Mouse (Mus musculus) bone marrow, adult 2 months (tissue): ENCODE measurements around the gene Nmnat2.

ENCODE experiments used
- CTCF ChIP-seq: fragments of 200-500 bp; IDR thresholded peaks from 2 replicates; pipeline ENCODE4 v1.5.1; 2011; ENCODE audit warnings: low read length, control low read depth; ENCODE audit not compliant: control insufficient read depth, insufficient read depth
- POLR2A ChIP-seq: fragments of 200-500 bp; IDR thresholded peaks from 2 replicates; pipeline ENCODE4 v1.6.1; 2011; ENCODE audit warnings: low read depth, mild to moderate bottlenecking, control low read depth, low read length, borderline replicate concordance; ENCODE audit not compliant: control insufficient read depth

DNA sequence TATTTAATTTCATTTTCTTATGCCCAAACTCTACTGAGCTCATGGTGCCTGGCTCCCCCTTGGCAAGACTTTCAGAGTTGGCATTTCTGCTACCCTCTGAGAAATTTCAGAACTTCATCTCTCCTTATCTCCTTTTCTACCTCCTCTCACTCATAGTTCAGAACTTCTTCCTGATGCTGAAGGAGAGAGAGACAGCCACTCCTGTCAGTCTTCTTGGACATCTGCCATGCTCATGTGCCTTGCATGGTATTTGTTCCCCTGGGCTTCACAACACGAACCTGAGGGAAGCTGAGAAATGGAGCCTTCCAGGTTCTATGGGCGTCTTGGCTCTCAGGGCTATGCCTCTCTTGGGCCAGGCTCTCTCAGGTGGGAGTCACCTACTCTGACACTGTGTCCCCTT, 87.5 kb downstream of the Nmnat2 start:
- TF ChIP-seq POLR2A, result no peak
- no peak for TF ChIP-seq CTCF
